Mouse (Mus musculus) stomach, embryonic 15.5 days (tissue): ENCODE measurements at regions not wholly inside any gene's neighbourhood (a gene's known extent, or its start where the extent isn't known, plus 50 kb on each side); places are given as distances from the start of the nearest gene placed in this dataset.

ENCODE experiments used
- ATAC-seq: fragments of 200-750 bp; cut with Nextera tagmentation; 2 replicates; pipeline ENCODE4 v1.8.0; 2017; ENCODE audit warnings: low read depth, moderate number of reproducible peaks, moderate TSS enrichment; ENCODE audit not compliant: insufficient read depth, low FRiP score
- H3K27ac ChIP-seq: fragments of 300-500 bp; sonication (generic); 2 replicates; pipeline ENCODE4 v1.5.1; 2015; ENCODE audit warnings: mild to moderate bottlenecking, inconsistent platforms
- H3K27me3 ChIP-seq: fragments of 300-500 bp; sonication (generic); replicated peaks from 2 replicates; pipeline ENCODE4 v1.6.1; 2015; ENCODE audit warnings: inconsistent platforms
- H3K36me3 ChIP-seq: fragments of 300-500 bp; sonication (generic); 2 replicates; pipeline ENCODE4 v1.6.1; 2015; ENCODE audit warnings: inconsistent platforms
- H3K4me1 ChIP-seq: fragments of 300-500 bp; sonication (generic); 2 replicates; pipeline ENCODE4 v1.6.1; 2015; ENCODE audit warnings: inconsistent platforms
- H3K4me2 ChIP-seq: fragments of 300-500 bp; sonication (generic); 2 replicates; pipeline ENCODE4 v1.6.1; 2015; ENCODE audit warnings: mild to moderate bottlenecking, inconsistent platforms
- H3K4me3 ChIP-seq: fragments of 300-500 bp; sonication (generic); replicated peaks from 2 replicates; pipeline ENCODE4 v1.5.1; 2015; ENCODE audit warnings: inconsistent platforms
- H3K9ac ChIP-seq: fragments of 300-500 bp; sonication (generic); 2 replicates; pipeline ENCODE4 v1.6.1; 2015; ENCODE audit warnings: inconsistent platforms
- H3K9me3 ChIP-seq: fragments of 300-500 bp; sonication (generic); 2 replicates; pipeline ENCODE4 v1.6.1; 2016; ENCODE audit warnings: inconsistent platforms
- WGBS: fragments of 180-500 bp; shearing (Covaris S2); methylation state at CpG from one replicate; pipeline ENCODE4 v1.1.7; 2015; 5-methylcytosine and 5-hydroxymethylcytosine counted together

DNA sequence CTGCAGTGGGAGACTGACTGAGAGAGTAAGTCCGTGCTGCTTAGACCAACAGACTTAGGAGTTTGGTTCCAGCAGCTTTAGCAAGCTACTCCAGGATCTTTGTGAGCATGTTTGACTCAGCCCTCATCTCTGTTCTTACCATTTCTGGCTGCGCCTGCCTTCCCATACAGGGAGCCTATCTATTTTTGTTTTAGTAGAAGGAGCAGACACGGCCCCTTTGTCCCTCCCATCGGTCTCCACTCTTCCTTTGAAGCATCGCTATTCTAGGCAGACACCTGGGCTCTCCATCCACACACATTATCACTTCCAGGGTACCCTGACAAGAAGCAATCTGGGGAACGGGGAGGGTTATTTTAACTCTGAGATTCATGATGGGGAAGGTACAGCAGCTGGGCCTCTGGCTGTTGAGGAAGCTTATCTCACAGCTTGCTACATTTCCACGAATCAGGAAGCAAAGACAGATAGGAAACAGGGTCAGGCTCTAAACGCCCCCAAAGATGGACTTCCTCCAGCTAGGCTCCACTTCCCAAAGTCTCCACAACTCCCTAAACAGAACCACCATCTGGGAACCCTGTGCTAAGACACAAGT lies 203.0 kb upstream of the Nsun2 start:
- H3K27ac ChIP-seq: no peak overlapping the region
- H3K4me3 ChIP-seq: no peak overlapping the region
- no peak overlapping the region for H3K9ac ChIP-seq
- H3K4me2 ChIP-seq: no peak overlapping the region
- no peaks in the 10 kb centered on the region for H3K4me1 ChIP-seq
- no peaks in the 10 kb centered on the region for H3K9me3 ChIP-seq
- no peaks in the 10 kb centered on the region for H3K36me3 ChIP-seq
- no peaks in the 10 kb centered on the region for H3K27me3 ChIP-seq
- WGBS: 67% methylated on average over 8 of the region's 8 CpGs
- ATAC-seq: no peak

DNA sequence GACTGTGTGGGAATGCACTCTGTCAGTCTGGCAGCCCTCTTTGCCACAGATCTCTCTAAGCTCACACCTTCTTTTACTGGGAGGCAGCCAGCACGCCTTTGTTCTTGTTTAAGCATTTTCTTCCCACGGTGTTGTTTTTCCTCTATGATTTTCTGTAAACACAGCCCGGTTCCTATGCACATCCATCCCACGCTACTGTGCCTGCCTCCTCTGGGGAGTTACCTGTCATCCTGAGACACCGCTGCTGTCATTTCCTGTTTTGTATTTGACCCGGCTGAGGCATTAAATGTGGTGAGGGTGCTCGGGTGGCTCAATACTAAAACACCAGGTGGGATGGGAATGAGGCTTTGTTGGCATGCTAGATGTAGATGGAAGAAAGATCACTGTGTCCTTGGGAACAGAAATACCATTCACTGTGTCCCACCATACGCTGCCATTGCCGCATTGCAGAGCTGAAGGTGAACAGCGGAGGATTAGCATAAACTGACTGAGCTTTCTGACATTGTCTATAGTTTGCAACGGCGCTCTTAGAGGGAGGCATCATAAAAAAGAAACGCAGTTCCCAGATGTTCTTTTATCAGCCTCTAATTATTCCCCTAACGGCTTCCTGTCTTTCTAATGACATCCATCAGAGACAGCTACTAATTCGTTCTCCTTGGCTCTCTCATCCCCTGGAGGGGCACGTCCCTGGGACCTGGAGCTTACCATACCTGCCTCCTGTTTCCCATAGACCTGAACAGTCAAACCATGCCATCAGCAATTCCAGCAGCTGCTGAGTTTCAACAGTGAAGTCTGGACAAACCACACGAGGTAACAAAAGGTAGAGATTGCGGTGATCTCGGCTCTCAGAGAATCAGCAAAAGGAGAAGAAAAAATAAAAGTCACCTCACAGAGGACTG lies 201.8 kb upstream of the Nsun2 start:
- 63% methylated on average over 19 of the region's 19 CpGs for WGBS
- no peaks in the 10 kb centered on the region for H3K27me3 ChIP-seq
- no peak for ATAC-seq

DNA sequence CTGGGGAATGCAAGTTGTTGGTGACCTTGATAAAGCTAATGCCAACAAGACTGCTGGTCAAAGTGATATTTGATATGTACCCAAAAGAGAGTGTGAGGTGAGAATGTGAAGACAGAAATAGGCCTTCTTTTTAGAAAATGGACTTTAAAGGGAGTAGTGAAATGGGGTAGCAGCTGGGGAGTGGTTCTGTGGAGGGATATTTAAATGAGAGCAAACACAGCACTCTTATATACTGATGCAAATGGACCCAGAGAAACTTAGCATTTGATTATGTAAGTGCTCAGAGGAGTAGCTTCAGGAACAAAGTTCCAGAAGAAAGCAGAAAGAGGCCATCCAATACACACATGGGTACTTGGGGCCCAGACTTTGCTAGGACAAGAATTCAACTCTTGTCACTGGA lies 189.7 kb upstream of the Nsun2 start:
- Histone ChIP-seq H3K27ac (no peak overlapping the region), H3K9ac (no peak overlapping the region), H3K36me3 (no peaks in the 10 kb centered on the region), H3K4me3 (no peak overlapping the region), H3K9me3 (no peaks in the 10 kb centered on the region), H3K4me1 (no peaks in the 10 kb centered on the region), H3K27me3 (no peaks in the 10 kb centered on the region), H3K4me2 (no peak overlapping the region)
- ATAC-seq: no peak

More for the DNA sequence above, 201.8 kb upstream of the Nsun2 start:
- Histone ChIP-seq H3K4me1 (no peaks in the 10 kb centered on the region), H3K9ac (no peak overlapping the region), H3K27ac (no peak overlapping the region), H3K36me3 (no peaks in the 10 kb centered on the region), H3K4me3 (no peak overlapping the region), H3K4me2 (no peak overlapping the region), H3K9me3 (no peaks in the 10 kb centered on the region)

DNA sequence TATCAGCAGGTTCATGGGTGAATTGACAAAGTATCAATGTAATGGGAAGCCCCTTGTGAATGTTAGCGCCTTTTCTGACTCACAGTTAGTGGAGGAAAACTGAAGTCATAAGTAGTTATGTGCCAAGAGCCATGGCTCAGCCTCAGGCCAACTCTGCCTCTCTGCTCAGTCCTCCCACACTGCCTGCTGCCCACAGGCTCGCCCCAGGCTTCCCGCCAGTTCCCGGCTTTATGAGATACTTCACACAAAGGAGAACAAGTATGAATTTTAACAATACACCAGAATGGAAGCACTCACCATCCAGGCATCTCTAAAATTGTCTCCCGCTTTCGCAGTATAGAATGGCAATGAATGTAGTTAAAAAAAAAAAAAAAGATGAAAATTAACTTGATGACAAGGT lies 176.1 kb upstream of the Nsun2 start:
- Histone ChIP-seq H3K9me3 (no peaks in the 10 kb centered on the region), H3K27me3 (no peaks in the 10 kb centered on the region), H3K9ac (no peak overlapping the region), H3K4me2 (no peak overlapping the region), H3K4me1 (no peaks in the 10 kb centered on the region), H3K36me3 (no peaks in the 10 kb centered on the region), H3K4me3 (no peak overlapping the region), H3K27ac (no peak overlapping the region)
- WGBS: 90% methylated on average over 6 of the region's 6 CpGs
- no peak for ATAC-seq

DNA sequence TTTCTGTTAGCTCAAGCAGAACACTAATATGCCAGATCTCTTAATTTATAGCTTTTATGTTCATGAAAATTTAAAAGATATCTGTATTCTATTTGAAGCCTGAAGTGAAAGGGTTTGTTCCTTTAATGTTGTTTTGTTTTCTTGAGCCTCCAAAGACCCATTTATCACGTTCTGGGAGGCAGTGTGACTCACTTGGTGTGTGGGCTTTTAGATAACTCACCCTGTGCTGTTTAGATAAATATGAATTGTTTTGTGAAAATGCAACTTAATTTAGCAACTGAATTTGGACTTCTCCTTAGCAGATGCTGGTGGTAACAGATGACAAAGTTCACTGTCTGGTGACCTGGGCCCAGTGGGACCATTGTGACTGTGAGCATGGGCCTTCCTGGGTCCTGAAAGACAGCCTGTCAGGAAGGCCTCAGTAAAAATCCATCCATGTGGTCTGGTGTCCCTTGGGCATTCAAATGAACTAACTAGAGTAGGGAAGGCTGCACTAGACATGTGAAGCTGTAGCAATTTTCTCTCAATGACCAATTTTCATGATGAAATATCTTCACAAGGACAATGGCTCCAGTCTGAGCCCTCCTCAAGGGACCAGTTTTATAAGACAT lies 167.6 kb upstream of the Nsun2 start:
- no peak overlapping the region for H3K27ac ChIP-seq
- no peaks in the 10 kb centered on the region for H3K4me1 ChIP-seq
- no peak overlapping the region for H3K4me3 ChIP-seq
- H3K9ac ChIP-seq: no peak overlapping the region
- no peaks in the 10 kb centered on the region for H3K27me3 ChIP-seq
- no peak overlapping the region for H3K4me2 ChIP-seq
- ATAC-seq: no peak
- WGBS: 43% methylated on average over 1 of the region's 1 CpGs
- no peaks in the 10 kb centered on the region for H3K36me3 ChIP-seq
- H3K9me3 ChIP-seq: peaks cover 5% of the 10 kb centered on the region; the same call in 1 of the 2 replicates

DNA sequence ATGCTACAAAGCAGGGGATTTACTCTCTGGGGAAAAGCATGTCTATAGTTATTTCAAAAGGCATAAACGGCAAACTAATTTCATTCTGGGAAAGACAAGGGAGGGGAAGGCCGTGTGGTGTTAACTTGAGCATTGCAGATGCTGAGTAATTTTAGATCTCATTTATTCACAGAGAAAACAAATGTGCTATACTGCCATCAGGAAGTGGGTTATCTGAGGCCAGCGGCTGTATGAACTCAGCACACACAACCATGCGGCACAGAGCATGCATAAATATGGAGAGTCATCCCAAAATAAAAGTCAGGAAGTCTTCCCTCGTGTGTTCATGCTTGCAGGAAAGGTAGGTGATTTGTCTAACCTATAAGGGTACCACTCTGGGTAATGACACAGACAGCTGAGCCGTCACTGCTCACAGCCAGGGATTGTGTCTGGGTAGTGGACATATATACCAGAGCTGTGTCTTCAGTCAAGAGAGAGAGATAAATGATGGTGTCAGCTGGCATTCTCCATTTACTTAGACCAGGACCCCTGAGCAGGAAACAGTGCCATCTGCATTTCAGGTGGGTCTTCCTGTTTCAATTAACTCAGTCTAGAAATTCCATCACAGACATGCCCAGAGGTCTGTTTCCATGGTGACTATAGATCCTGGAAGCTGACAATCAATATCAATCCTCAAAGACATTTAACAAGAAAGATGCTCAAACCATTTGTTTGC lies 160.3 kb upstream of the Nsun2 start:
- ATAC-seq: no peak
- Histone ChIP-seq H3K9me3 (peaks cover 3% of the 10 kb centered on the region; the same call in 1 of the 2 replicates), H3K9ac (no peak overlapping the region), H3K27me3 (no peaks in the 10 kb centered on the region), H3K4me2 (no peak overlapping the region), H3K4me1 (no peaks in the 10 kb centered on the region), H3K4me3 (no peak overlapping the region), H3K27ac (no peak overlapping the region), H3K36me3 (no peaks in the 10 kb centered on the region)
- WGBS: 66% methylated on average over 6 of the region's 6 CpGs

DNA sequence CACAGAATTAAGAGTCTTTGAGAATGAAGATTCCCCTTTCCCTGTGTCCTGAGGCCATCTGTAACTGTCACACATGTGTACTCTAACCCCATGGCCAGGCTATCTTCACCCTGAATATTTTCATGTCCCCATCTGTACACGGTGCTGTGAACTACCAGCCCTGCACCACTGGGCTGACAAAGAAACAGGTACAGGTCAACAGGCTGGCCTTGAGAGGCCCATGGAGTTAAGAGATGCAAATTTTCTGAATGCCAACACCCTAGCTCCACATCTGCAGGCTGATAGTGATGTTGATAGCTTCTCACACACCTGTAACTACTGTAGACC lies 159.8 kb upstream of the Nsun2 start:
- Histone ChIP-seq H3K9me3 (no peaks in the 10 kb centered on the region), H3K27ac (no peak overlapping the region), H3K9ac (no peak overlapping the region), H3K4me2 (no peak overlapping the region), H3K36me3 (no peaks in the 10 kb centered on the region), H3K4me1 (no peaks in the 10 kb centered on the region), H3K27me3 (no peaks in the 10 kb centered on the region), H3K4me3 (no peak overlapping the region)
- 41% methylated on average over 1 of the region's 1 CpGs for WGBS
- no peak for ATAC-seq

DNA sequence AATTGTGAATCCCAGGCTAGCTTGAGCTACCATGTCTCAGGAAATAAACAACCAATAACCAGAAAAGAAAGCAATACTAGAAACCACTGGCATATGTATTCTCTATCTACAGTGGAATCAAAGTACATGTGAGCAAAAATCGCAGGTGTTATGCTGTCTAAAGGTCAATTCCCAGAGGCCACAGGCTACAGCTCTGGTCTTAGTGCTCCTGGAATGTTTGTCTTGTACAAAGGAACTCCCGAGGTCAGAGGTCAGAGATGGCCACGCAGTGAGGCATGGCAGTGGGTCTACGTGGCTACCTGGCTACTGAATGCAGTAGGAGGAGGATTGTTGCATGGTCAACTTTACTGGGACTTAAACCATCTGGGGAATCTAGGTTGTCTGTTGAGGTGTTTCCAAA lies 153.1 kb upstream of the Nsun2 start:
- Histone ChIP-seq H3K27ac (no peak overlapping the region), H3K27me3 (no peaks in the 10 kb centered on the region), H3K4me3 (no peak overlapping the region), H3K4me2 (no peak overlapping the region), H3K9ac (no peak overlapping the region), H3K36me3 (no peaks in the 10 kb centered on the region), H3K4me1 (no peaks in the 10 kb centered on the region), H3K9me3 (no peaks in the 10 kb centered on the region)
- 49% methylated on average over 4 of the region's 4 CpGs for WGBS
- no peak for ATAC-seq

DNA sequence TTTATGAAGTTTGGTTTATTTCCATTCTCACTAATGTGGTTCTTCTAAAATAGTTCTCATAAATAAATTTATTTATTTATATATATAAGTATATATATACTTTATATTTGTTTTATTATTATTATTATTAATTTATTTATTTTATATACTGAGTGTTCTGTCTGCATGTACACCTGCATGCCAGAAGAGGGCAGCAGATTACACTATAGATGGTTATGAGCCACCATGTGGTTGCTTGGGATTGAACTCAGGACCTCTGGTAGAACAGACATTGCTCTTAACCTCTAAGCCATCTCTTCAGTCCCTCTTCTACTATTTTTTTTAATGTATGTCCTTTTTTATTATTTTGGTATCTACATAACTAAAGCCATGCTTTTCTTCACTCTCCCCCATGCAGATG lies 148.8 kb upstream of the Nsun2 start:
- H3K4me3 ChIP-seq: no peak overlapping the region
- H3K9ac ChIP-seq: no peak overlapping the region
- H3K27ac ChIP-seq: no peak overlapping the region
- H3K4me1 ChIP-seq: no peaks in the 10 kb centered on the region
- H3K4me2 ChIP-seq: no peak overlapping the region
- no peaks in the 10 kb centered on the region for H3K9me3 ChIP-seq
- ATAC-seq: no peak
- H3K36me3 ChIP-seq: no peaks in the 10 kb centered on the region
- no peaks in the 10 kb centered on the region for H3K27me3 ChIP-seq

DNA sequence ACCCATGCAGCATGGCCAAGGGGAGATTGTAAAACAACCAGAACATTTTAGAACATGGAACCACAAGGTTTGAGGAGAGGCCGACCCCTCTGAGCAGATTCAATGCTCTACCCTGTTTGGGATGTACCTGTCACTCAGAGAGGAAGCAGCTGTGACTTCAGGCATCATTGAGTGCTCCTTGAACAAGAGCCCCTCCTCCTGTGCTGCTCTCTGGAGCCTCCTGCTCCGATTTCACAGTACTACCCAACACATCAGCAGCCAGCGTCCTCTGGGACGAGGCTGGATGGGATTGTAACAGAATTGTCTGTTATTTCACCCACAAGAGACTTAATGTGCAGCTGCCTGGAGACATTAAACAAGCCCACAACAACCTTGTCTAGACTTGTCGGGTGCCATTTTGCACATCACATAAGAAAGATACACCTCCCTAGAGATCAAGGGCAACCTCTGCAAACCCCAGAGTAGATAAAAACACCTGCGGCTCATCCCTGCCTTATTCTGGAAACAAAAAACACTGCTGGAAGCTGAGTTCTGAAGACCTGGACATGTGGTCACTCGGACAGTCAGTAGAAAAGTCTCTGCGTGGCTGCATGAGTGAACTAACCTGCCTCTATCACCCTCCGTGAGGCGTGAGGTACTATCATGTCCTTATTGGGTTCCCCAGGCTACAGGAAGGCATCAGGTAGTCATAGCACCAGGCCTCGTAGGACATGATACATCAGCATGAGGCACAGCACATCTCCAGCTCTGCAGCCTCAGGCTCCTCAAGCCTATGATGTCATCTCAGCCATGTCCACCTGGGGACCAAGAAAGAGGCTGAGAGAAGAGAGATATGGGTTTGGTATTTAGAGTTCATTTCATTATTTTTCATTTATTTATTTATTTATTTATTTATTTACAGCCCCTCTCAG lies 140.4 kb upstream of the Nsun2 start:
- no peaks in the 10 kb centered on the region for H3K27me3 ChIP-seq
- H3K4me3 ChIP-seq: no peak overlapping the region
- H3K4me1 ChIP-seq: no peaks in the 10 kb centered on the region
- ATAC-seq: no peak
- no peak overlapping the region for H3K4me2 ChIP-seq
- H3K36me3 ChIP-seq: no peaks in the 10 kb centered on the region
- H3K9me3 ChIP-seq: no peaks in the 10 kb centered on the region
- no peak overlapping the region for H3K9ac ChIP-seq
- WGBS: 77% methylated on average over 11 of the region's 11 CpGs
- no peak overlapping the region for H3K27ac ChIP-seq

DNA sequence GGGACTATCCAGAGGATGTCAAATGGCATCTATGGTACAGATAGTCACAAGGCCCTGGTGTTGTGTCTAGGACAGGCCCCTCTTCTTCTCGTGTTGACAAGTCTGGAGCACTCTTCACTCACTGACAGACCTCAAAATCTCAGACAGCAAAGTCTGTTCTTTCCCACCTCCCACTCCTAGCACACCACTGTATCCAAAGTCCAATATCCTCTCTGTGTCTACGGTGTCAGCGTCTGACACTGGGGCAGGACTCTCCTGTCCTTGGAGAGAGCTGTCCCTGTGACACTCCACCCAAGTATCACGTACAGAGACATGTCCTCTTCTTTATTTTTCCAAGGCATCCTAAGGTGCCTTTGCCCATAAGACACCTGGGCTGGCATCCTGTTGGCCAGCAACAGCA lies 139.0 kb upstream of the Nsun2 start:
- H3K27ac ChIP-seq: no peak overlapping the region
- H3K9me3 ChIP-seq: no peaks in the 10 kb centered on the region
- H3K36me3 ChIP-seq: no peaks in the 10 kb centered on the region
- ATAC-seq: no peak
- no peak overlapping the region for H3K9ac ChIP-seq
- no peak overlapping the region for H3K4me3 ChIP-seq
- H3K4me2 ChIP-seq: no peak overlapping the region
- H3K4me1 ChIP-seq: no peaks in the 10 kb centered on the region
- WGBS: 75% methylated on average over 4 of the region's 4 CpGs
- H3K27me3 ChIP-seq: no peaks in the 10 kb centered on the region
